Mouse (Mus musculus) kidney, adult 10 weeks (tissue): Measurements from ENCODE around the gene Panx1. TPM values are rescaled to one million over a fixed set of nuclear protein-coding genes. Genes with fewer than 3 reads are reported as not detected.

ENCODE experiments used
- polyA plus RNA-seq: library from polyadenylated mRNA; stranded (reverse); fragments of 350-450 nt; fragmentation: Illumina TruSeq; extraction: RNeasy Lipid Tissue Mini Kit (QIAGEN cat#74804); gene quantifications from one replicate; pipeline ENCODE4 v1.2.3, GENCODE M21; 2014; ENCODE audit warnings: low read depth, low replicate concordance

Gene Panx1
- 0.32 TPM for polyA plus RNA-seq

GRCm38 (mm10) chr9:15045084-15045669 is at the start of gene Panx1:
Panx1 (minus strand) TSS chr9:15045478.

Other genes starting within 250 kb of the Panx1 start
- not detected for gene Gpr83, start 185.3 kb downstream of the Panx1 start, polyA plus RNA-seq
- not detected for gene Izumo1r, start 141.5 kb downstream of the Panx1 start, polyA plus RNA-seq
- not detected for gene Hephl1, start 66.6 kb upstream of the Panx1 start, polyA plus RNA-seq
- gene Vstm5, start 193.6 kb upstream of the Panx1 start, polyA plus RNA-seq, result 7.6 TPM
- gene Med17, start 234.5 kb upstream of the Panx1 start, polyA plus RNA-seq, result 37.8 TPM